Mouse (Mus musculus) adrenal gland, adult 18-20 months (tissue): ENCODE results near the gene Nipbl. TPM values are rescaled to one million over a fixed set of nuclear protein-coding genes. Genes with fewer than 3 reads are reported as not detected.
"Not testable (repeated sequence)": the region's sequence is repeated elsewhere in the genome, so short reads cannot be mapped to it uniquely, and the experiment has no call there.

ENCODE experiments used
- DNase-seq, 2 experiments: peaks; one replicate each; pipeline ENCODE4 v3.0.0; 2021 to 2022; ENCODE audit warnings: low spot score in 2 of 2
- total RNA-seq, 2 experiments: library from RNA; stranded (reverse); gene quantifications; 1 replicate in 1 of 2; 2 replicates in 1 of 2; pipeline ENCODE4 v1.2.3; 2021

Gene Nipbl
- total RNA-seq, 2 experiments from 2014 or later, result 37.4 to 45.7 TPM

DNA sequence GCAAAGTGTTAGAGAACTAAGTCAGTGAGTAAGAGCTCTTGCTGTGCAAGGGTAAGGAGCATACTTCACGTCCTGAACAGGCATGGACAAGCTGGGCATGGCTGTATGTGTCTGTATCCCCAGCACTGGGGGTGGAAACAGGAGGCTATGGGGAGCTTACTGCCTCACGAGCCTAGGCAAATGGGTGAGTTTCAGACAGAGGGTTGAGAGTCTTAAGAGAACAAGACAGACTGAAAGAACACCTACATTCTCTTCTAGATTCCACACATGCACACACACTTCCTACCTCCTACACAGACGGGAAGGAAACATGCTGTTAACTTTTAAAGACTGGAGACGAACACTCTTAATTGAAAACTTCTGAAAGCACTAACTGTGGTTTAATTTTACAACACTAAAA, 126.9 kb downstream of the Nipbl start:
- DNase-seq, result no peak

- DNase-seq, result no peak
These were observed 138.8 kb downstream of the Nipbl start for GRCm38 (mm10) chr15:8305474-8305873.

DNA sequence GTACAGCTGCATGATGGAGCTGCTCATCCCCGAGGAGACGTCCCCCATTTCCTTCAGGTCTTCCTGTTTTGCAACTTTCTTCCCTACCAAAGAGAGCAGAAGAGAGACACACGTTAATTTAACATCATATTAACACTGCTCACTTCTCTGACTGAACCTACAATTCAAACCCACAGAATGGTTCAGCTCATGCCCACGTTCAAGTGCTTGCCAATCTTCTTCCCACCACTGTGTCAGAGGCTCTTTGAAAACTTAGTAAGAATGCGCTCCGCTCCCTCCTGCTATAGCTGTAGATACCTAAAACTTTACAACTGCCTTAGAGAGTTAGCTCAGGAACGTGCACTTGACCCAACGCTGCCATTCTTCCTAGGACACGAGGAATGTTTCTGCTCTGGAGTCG, 141.3 kb downstream of the Nipbl start:
- DNase-seq, result no peak

GRCm38 (mm10) chr15:8294150-8294549, 150.1 kb downstream of the Nipbl start:
- DNase-seq, result no peak

DNA sequence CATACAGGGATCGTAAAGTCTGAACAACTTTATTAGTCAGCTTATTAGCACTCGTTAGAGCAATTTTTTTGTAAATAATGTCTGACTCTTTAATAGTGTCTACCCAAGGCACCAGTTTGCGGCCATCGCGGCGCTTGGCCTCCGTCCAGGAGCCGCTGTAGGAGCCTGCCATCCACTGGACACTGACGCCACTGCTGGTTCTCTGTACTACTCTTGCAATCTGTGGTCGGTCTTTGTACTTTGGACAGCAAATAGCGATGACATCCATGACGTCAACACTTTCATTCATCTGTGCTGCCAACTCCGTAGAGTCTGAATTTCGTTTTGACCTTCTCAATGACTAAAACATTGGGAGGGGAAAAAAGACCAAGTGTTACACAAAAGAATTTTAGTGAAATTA, 153.0 kb downstream of the Nipbl start:
- no peak for DNase-seq

DNA sequence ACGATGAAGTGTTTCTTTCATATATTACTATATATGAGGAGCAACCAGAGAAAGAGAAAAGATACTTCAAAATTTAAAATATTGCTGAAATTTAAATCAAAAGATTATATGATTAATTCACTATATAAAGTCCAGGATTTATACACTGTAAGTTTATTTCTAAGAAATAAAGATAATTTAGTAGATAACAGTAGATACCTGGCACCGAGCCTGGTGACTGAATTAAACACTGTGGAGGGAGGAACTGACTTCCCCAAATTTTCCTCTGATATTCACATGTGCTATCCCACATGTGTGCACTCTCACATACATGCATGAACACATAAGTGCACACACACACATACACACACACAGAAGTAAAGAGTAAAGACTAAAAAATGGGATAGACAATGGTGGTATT, 162.1 kb downstream of the Nipbl start:
- no peak for DNase-seq

DNA sequence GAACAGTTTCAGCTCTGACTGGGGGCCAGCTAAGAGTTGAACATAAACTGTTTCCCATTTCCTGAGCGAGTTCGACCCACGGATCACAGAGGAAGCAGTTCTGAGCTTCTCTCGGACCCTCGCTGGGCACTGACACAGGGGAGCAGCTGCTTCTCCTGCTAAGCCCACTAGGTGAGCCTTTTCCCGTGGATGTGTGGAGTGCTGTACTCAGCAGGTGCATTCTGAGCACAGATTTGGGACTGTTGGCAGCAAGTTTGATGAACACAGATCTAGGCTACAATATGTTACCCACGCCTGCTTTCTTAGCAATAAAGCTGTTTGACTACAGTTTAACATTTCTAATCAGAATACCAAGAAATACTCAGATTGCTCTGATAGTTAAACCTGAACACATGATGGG, 162.6 kb downstream of the Nipbl start:
- DNase-seq, result no peak

DNA sequence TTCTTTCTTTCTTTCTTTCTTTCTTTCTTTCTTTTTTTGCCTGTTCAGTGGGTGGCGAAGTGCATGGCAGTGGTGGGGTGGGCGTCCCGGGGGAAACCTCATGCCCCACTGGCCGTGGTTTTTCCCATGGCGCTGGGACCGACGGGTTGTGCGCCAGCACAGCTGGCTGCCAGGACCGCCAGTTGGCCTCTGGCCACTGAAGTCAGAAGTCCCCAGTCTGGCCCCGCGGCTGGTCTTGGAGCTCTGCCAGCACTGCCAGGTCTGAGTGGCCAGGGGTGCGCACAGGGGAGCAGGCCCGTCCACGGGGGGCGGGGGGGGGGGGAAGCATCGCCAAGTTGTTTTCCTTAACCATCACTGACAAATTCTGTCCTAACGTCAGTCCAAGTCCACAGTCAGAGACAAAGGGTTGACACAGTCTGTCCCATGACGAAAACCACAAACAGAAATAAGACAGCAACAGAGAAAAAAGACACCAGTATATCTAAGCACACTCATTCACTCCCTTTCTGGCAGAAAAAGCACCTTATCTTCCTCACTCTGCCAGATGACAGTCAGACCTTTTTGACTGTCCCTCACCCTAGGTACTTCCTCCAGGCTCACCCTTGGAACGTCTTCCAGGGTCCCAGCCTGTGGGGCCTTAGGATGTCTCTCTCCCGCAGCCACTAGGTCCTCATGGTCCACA, 164.2 kb downstream of the Nipbl start:
- DNase-seq, result peak; percentile 42 to 60

DNA sequence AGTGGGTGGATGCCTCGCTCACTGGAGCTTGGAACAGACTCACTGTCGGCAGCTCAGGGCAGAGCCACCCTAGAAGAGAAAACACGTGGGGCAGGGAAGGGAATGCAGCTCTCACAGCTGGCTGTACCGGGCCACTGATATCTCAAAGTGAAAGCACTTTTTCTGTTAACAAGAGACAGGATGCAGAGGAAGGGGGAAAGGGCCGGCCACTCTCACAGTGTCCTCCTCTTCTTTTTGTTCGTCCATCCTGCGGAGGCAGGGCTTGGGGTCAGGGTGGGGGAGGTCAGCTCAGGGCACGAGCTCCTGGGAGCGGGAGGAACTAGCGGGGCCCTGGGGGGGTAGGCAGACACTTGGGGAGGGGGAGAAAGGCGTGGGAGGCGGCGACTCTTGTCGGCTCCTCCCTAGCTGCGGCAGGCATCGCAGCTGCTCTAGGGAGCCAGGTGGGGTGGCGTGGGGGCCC, 164.9 kb downstream of the Nipbl start:
- DNase-seq, result no peak

DNA sequence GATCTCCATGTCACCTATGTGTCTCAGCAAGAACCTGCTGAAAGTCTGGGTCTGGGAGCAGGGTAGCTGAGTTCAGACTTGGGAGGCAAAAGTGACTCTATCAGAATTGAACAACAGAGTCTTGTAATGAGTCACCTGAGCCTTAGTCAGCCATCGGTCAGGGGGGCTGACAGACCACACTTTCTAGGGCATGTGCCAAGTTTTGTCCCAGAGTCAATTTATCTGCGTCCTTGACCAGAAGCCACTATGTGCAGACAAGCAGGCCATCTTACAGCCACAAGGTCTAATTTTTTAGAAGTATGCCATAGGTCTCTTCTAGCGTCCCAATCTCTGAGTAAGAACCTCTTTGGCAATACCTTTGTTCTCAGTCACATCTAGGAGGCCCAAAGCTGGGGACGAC, 166.3 kb downstream of the Nipbl start:
- DNase-seq, result not testable (repeated sequence)

DNA sequence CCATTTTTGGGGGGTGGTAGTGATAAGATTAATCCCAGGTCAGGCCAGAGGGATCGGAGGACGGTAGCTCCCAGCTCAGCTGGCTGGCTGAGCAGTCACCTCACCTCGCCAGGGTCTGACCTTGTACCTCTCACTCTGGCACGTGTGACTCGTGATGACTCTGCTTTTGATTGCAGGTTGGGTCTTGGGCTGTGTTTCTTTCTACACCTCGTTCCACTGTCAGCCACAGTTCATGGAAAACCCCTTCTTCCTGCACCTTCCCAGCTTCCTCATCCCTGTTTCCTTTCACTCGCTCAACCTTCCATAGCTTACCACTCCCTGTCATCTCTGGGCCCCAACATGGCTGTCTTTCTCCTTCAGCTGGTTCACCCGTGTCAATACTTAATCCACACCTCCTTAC, 172.3 kb downstream of the Nipbl start:
- no peak for DNase-seq

GRCm38 (mm10) chr15:8268231-8268630, 176.0 kb downstream of the Nipbl start:
- DNase-seq, result no peak

GRCm38 (mm10) chr15:8267211-8267610, 177.1 kb downstream of the Nipbl start:
- no peak for DNase-seq

GRCm38 (mm10) chr15:8265946-8266345, 178.3 kb downstream of the Nipbl start:
- no peak for DNase-seq

Other genes starting within 250 kb of the Nipbl start
- gene Gm2310, start 75.5 kb upstream of the Nipbl start, total RNA-seq, result not detected